Mouse (Mus musculus) limb, embryonic 11.5 days (tissue): Measurements from ENCODE around the gene Usp3. TPM values are rescaled to one million over a fixed set of nuclear protein-coding genes. Genes with fewer than 3 reads are reported as not detected.
A peak's percentile ranks its signal among the peaks of the same experiment; 100 is the strongest.

Source experiments
- ATAC-seq: fragments of 200-750 bp; cut with Nextera tagmentation; 2 replicates; pipeline ENCODE4 v1.8.0; 2017; ENCODE audit warnings: low read depth; ENCODE audit not compliant: insufficient number of reproducible peaks, low FRiP score, low TSS enrichment
- DNase-seq: peaks from one replicate; pipeline ENCODE4 v3.0.0-alpha.2; 2015; ENCODE audit warnings: low spot score
- H3K27ac ChIP-seq: fragments of 300-500 bp; sonication (generic); replicated peaks from 2 replicates; pipeline ENCODE4 v1.5.1; 2014; ENCODE audit warnings: low read depth, mild to moderate bottlenecking, low read length
- H3K27me3 ChIP-seq: fragments of 300-500 bp; sonication (generic); 2 replicates; pipeline ENCODE4 v1.6.1; 2014; ENCODE audit warnings: mild to moderate bottlenecking, low read length, mixed read lengths; ENCODE audit not compliant: control insufficient read depth, insufficient read depth
- H3K36me3 ChIP-seq: fragments of 300-500 bp; sonication (generic); 2 replicates; pipeline ENCODE4 v1.6.1; 2014; ENCODE audit warnings: mild to moderate bottlenecking, low read length, moderate library complexity, mixed read lengths; ENCODE audit not compliant: control insufficient read depth, insufficient read depth
- H3K4me1 ChIP-seq: fragments of 300-500 bp; sonication (generic); 2 replicates; pipeline ENCODE4 v1.6.1; 2014; ENCODE audit warnings: low read length, mixed read lengths; ENCODE audit not compliant: control insufficient read depth, insufficient read depth
- H3K4me2 ChIP-seq: fragments of 300-500 bp; sonication (generic); 2 replicates; pipeline ENCODE4 v1.6.1; 2014; ENCODE audit warnings: low read depth, mild to moderate bottlenecking, moderate library complexity; ENCODE audit not compliant: severe bottlenecking
- H3K4me3 ChIP-seq: fragments of 300-500 bp; sonication (generic); 2 replicates; pipeline ENCODE4 v1.5.1; 2014; ENCODE audit warnings: low read depth, low read length
- H3K9ac ChIP-seq: fragments of 300-500 bp; sonication (generic); 2 replicates; pipeline ENCODE4 v1.6.1; 2014; ENCODE audit warnings: mild to moderate bottlenecking, low read length
- H3K9me3 ChIP-seq: fragments of 300-500 bp; sonication (generic); 2 replicates; pipeline ENCODE4 v1.6.1; 2016; ENCODE audit warnings: low read length; ENCODE audit not compliant: control insufficient read depth
- WGBS: fragments of 180-500 bp; shearing (Covaris S2); extraction: QIAGEN DNeasy Blood & Tissue Kit; methylation state at CpG from one replicate; pipeline ENCODE4 v1.1.7; 2014; 5-methylcytosine and 5-hydroxymethylcytosine counted together
- polyA plus RNA-seq: library from polyadenylated mRNA; unstranded; fragments of >200 nt; fragmentation: Nextera tagmentation; extraction: Ambion mirVana; gene quantifications from 2 replicates; pipeline ENCODE4 v1.2.1, GENCODE M21; 2014

The Usp3 gene
- polyA plus RNA-seq, 1 experiment from 2014 or later: 90.9 TPM

DNA sequence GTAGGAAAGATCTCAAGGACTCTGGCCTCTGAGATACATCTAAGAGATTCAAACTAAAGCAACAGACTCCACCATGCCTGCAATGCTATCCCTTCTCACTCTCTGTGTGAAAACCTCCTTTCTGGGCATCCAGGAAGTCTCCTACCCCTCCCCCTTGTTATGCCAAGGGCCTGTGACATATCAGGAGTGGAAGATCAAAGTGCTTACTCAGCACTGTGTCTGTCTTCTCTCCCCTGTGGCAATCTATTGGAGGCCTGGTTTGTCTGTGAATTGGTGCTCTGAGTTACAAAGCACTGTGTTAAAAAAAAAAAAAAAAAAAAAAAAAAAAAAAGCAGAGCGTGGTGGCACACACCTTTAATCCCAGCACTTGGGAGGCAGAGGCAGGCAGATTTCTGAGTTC, 30.7 kb upstream of the Usp3 start:
- Histone ChIP-seq H3K9me3 (no peaks in the 10 kb centered on the region), H3K27me3 (no peaks in the 10 kb centered on the region), H3K36me3 (no peaks in the 10 kb centered on the region), H3K4me3 (no peak overlapping the region), H3K4me1 (peaks cover 9% of the 10 kb centered on the region), H3K27ac (no peak overlapping the region), H3K4me2 (no peak overlapping the region), H3K9ac (no peak overlapping the region)
- DNase-seq (no peak), ATAC-seq (no peak)
- WGBS: 78% methylated on average over 1 of the region's 1 CpGs

DNA sequence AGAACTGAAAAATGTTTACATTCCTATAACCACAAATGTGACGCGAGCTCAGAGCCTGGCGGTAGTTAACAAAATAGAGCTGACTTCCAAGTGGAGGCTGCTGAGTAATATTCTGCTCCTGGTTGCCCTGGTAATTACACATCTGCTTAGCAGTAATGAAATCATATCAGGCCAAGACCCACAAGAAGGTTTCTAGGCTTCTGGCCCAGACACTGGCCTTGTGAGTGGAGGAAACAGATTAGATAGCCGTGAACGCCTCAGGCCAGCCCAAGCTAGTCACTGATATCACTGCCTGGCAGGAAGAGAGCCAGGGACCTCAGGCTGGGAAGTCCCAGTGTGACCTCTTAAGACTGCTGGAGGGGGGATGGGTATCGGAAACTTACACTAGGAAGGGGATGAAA, 27.6 kb upstream of the Usp3 start:
- 21% methylated on average over 6 of the region's 6 CpGs for WGBS
- no peak overlapping the region for H3K27ac ChIP-seq
- no peak overlapping the region for H3K4me2 ChIP-seq
- no peaks in the 10 kb centered on the region for H3K36me3 ChIP-seq
- peaks cover 9% of the 10 kb centered on the region for H3K4me1 ChIP-seq
- no peaks in the 10 kb centered on the region for H3K9me3 ChIP-seq
- H3K9ac ChIP-seq: no peak overlapping the region; the same call in 1 of the 2 replicates
- DNase-seq: peak; percentile 38
- no peak overlapping the region for H3K4me3 ChIP-seq
- H3K27me3 ChIP-seq: no peaks in the 10 kb centered on the region
- no peak for ATAC-seq

DNA sequence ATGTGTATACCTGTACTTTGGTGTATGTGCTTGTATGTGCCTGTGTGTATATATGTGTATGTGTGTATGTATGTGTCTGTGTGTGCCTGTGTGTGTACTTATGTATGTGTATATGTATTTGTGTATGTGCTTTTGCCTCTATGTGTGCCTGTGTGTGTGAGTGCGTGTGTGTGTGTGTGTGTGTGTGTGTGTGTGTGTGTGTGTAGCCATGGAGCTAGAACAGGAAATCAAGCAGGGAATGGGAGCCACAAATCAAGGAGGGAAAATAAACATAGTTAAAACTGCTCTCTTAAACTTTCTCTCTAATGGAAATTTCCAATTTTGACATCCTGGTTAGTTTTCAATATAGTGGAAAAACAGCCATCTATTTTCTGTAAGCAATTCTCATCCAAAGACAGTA, 27.1 kb upstream of the Usp3 start:
- H3K4me1 ChIP-seq: peaks cover 9% of the 10 kb centered on the region
- 79% methylated on average over 1 of the region's 1 CpGs for WGBS

DNA sequence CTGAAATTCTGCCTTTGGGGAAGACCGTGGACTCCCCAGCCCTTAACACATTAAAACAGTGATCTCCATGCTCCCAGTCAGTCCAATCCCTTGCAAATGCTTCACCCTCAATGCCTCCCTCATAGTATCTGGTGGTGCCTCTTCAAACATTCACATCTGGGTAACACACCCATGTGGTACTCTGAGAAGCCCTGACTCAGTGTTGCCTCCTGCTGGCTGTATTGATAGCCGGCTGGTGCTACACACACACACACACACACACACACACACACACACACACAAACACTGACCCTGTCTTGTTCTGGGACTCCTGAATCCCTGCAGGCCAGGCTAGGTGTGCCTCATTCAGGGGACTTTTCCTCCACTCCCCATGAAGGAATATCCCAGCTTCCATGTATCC, 24.9 kb upstream of the Usp3 start:
- Histone ChIP-seq H3K9me3 (no peaks in the 10 kb centered on the region), H3K4me1 (peaks cover 9% of the 10 kb centered on the region), H3K4me3 (no peak overlapping the region), H3K27ac (no peak overlapping the region), H3K36me3 (no peaks in the 10 kb centered on the region), H3K27me3 (no peaks in the 10 kb centered on the region), H3K9ac (no peak overlapping the region), H3K4me2 (no peak overlapping the region)
- 95% methylated on average over 2 of the region's 2 CpGs for WGBS
- DNase-seq (no peak), ATAC-seq (no peak)

More for the DNA sequence above, 27.1 kb upstream of the Usp3 start:
- ATAC-seq: no peak
- DNase-seq: no peak
- no peak overlapping the region for H3K9ac ChIP-seq
- no peaks in the 10 kb centered on the region for H3K9me3 ChIP-seq
- no peak overlapping the region for H3K4me2 ChIP-seq
- H3K36me3 ChIP-seq: no peaks in the 10 kb centered on the region
- H3K27me3 ChIP-seq: no peaks in the 10 kb centered on the region
- no peak overlapping the region for H3K4me3 ChIP-seq
- H3K27ac ChIP-seq: no peak overlapping the region

DNA sequence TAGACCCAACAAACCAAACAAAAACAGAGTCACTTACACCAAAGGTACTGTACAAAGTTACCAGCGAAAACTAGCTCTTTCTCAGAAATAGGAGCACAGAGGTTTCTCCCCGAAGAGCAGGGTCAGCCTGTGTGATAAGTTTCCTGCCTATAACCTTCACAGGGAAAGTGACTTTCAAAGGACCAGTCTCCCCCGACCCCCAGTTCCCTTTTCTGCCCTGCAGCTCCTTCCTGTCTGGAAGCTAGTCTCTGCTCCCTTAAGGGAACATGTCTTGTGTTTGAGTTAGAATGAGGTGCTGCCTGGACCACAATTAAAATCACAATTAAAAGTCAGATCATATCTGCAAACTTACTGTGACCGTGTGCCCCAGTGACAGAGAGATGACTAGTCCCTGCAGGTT, 23.9 kb upstream of the Usp3 start:
- no peak overlapping the region for H3K27ac ChIP-seq
- peaks cover 9% of the 10 kb centered on the region for H3K4me1 ChIP-seq
- DNase-seq (no peak), ATAC-seq (no peak)
- H3K4me2 ChIP-seq: no peak overlapping the region
- 63% methylated on average over 4 of the region's 4 CpGs for WGBS
- no peak overlapping the region for H3K9ac ChIP-seq
- H3K27me3 ChIP-seq: no peaks in the 10 kb centered on the region
- no peaks in the 10 kb centered on the region for H3K9me3 ChIP-seq
- H3K36me3 ChIP-seq: no peaks in the 10 kb centered on the region
- H3K4me3 ChIP-seq: no peak overlapping the region

DNA sequence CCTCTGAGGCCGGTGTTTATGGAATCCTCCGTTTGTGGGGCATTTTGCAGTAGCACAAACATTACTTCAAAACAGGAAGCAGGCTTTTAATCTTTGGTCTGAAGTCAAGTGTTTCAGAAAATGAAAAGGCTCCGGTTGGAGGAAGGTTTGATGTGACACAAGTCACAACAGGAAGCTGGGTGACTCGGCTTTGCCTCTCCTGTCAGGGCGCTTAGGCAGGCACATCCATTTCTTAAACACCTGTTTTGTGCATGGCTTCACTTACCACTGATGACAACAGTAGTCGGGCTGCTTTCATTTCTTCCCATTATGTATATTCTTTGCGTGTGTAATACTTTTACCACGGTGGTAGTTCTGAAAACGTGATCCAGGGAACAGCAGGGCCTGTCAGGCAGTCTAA, 22.2 kb upstream of the Usp3 start:
- ATAC-seq (no peak), DNase-seq (no peak)
- Histone ChIP-seq H3K9ac (no peak overlapping the region), H3K9me3 (no peaks in the 10 kb centered on the region), H3K27ac (no peak overlapping the region), H3K4me3 (no peak overlapping the region), H3K36me3 (no peaks in the 10 kb centered on the region), H3K27me3 (no peaks in the 10 kb centered on the region), H3K4me2 (no peak overlapping the region), H3K4me1 (no peaks in the 10 kb centered on the region)
- WGBS: 64% methylated on average over 9 of the region's 9 CpGs

DNA sequence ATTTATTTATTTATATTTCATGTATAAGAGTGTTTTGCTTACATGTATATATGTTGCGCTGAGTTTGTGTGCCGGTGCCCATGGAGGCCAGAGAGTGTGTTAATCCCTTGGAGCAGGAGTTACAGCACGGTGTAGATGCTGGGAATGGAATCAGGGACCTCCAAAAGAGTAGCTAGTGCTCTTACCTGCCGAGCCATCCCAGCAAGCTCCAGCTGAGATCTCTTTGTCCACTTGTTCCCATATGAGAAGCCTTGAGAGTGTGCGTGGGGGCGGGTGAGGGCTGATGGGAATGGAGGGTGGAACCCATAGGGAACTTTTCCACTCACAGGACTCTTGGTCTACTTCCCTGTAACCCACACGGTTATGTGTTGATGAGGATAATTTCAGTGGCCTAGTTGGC, 21.6 kb upstream of the Usp3 start:
- no peaks in the 10 kb centered on the region for H3K36me3 ChIP-seq
- H3K9ac ChIP-seq: no peak overlapping the region
- WGBS: 82% methylated on average over 7 of the region's 7 CpGs
- H3K27me3 ChIP-seq: no peaks in the 10 kb centered on the region
- no peak for ATAC-seq
- no peaks in the 10 kb centered on the region for H3K4me1 ChIP-seq
- H3K9me3 ChIP-seq: no peaks in the 10 kb centered on the region
- H3K4me3 ChIP-seq: no peak overlapping the region
- no peak for DNase-seq
- no peak overlapping the region for H3K4me2 ChIP-seq
- no peak overlapping the region for H3K27ac ChIP-seq

DNA sequence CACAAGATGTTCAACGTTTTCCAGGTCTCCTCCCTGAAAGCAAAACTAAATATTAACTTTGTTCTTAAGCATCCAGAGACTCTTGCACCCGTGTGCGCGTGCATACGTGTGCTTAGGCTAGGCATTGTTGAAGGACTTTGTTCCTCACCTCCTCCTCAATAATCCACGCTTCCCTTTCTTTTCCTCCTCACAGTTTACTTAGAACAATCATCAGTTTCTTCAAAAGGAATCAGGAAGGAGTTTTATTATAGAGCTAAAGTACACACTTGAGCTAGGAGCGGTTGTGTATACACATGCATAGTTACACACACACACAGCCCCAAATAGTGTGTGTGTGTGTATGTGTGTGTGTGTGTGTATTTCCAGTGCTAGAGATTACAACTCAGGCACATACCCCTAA, 20.7 kb upstream of the Usp3 start:
- Histone ChIP-seq H3K27ac (no peak overlapping the region), H3K4me3 (no peak overlapping the region), H3K4me1 (no peaks in the 10 kb centered on the region), H3K9ac (no peak overlapping the region), H3K9me3 (no peaks in the 10 kb centered on the region), H3K4me2 (no peak overlapping the region), H3K27me3 (no peaks in the 10 kb centered on the region), H3K36me3 (no peaks in the 10 kb centered on the region)
- no peak for DNase-seq
- 91% methylated on average over 7 of the region's 7 CpGs for WGBS
- ATAC-seq: no peak

DNA sequence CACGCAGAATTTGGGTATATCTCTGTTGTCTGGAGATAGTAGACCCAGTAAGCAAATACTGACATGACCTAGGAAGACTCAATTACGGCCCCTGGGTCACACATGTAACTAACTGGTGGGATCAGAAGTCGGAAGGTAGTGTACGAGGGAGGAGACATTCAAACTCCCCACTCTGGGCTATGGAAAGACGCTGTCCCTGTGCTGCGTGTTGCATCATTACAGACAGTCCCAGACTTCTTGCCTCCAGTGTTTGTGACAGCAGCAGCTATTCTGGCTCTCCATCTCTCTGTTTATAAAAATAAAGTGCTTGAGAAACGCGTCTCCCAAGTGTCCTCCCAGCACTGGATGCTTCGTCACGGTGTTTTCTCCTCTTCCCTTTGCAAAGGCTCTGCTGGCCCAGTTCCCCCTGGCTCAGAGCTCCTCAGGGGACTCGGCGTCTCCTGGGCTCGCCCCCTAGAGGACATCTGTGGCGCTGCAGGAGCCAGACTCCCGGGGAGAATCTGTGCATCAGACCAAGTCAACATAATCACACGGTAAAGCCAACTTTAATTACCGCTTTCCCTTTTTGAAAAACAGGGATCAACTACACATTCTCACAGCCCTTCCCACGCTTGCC, 18.6 kb upstream of the Usp3 start:
- Histone ChIP-seq H3K9ac (no peak overlapping the region), H3K27ac (no peak overlapping the region), H3K9me3 (no peaks in the 10 kb centered on the region), H3K4me3 (no peak overlapping the region), H3K4me1 (no peaks in the 10 kb centered on the region), H3K4me2 (no peak overlapping the region), H3K36me3 (no peaks in the 10 kb centered on the region), H3K27me3 (no peaks in the 10 kb centered on the region)
- peak; percentile 93 for DNase-seq
- ATAC-seq: no peak
- 19% methylated on average over 18 of the region's 18 CpGs for WGBS
